Mouse (Mus musculus): ENCODE data around the gene Tgfb1. TPM values are rescaled to one million over a fixed set of nuclear protein-coding genes. Genes with fewer than 3 reads are reported as not detected.
A peak's percentile ranks its signal among the peaks of the same experiment; 100 is the strongest.

Tgfb1 gene
- polyA plus RNA-seq (2017; shearing (Covaris generic)), result 1 to 10 TPM; 4.6 to 6.7 (median 5.4) TPM

DNA sequence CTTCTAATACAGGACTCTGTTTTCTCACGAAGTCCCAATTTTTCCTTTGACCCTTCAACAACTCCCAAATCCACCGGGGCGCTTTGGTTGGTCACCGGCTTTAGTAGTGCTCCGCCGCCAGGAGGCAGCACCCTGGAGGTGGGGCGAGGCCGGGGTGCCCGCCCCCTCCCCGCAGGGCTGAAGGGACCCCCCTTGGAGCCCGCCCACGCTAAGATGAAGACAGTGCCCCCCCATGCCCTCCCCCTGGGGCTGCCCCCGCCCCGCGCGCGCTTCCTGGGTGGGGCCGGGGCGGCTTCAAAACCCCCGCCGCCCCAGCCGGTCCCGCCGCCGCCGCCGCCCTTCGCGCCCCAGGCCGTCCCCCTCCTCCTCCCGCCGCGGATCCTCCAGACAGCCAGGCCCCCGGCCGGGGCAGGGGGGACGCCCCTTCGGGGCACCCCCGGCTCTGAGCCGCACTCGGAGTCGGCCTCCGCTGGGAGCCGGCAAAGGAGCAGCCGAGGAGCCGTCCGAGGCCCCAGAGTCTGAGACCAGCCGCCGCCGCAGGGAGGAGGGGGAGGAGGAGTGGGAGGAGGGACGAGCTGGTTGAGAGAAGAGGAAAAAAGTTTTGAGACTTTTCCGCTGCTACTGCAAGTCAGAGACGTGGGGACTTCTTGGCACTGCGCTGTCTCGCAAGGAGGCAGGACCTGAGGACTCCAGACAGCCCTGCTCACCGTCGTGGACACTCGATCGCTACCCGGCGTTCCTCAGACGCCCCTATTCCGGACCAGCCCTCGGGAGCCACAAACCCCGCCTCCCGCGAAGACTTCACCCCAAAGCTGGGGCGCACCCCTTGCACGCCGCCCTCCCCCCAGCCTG lies at the start of gene Tgfb1:
Gene Tgfb1 (plus strand): TSS at position 323 of the 852 bp plus-strand sequence.
- peak; percentile 19 for ATAC-seq

DNA sequence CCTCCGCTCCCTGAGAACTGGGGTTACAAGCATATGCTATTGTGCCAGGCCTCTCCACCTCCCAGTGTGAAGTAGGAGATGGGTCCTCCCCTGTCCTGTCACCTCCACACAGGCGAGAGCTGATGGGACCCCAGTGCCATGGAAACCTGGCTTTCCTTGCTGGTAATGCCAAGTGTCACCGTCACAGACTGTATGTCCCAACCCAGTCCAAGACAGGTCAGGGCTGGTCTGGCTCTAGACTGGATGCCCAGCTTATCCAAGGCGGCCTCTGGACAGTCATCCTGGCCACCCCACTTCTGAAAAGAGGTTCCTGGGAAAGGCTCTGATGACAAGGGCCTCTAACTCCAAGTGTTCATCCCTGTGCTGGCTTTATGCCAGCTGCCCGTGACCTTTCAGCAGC lies 49.7 kb upstream of the Tgfb1 start:
- no peak for ATAC-seq

DNA sequence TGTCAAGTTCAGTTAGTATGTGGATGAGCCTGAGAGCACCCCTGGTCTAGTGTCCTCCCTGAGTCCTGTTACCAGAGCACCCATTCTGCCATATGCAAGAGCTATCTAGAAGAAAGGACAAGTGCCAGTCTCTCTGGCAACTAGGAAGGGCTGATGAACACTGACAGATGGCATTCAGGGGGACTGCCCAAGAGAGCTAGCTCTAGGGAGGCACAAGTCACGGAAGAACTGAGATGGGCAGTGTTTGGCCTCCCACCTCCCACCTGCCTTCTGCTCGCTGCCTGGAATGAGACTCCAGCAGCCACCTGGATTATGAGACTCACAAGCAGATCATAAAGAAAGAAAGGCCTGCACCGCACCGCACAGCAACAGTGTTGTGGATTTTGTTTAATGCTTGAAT lies 47.0 kb upstream of the Tgfb1 start:
- ATAC-seq, result no peak

DNA sequence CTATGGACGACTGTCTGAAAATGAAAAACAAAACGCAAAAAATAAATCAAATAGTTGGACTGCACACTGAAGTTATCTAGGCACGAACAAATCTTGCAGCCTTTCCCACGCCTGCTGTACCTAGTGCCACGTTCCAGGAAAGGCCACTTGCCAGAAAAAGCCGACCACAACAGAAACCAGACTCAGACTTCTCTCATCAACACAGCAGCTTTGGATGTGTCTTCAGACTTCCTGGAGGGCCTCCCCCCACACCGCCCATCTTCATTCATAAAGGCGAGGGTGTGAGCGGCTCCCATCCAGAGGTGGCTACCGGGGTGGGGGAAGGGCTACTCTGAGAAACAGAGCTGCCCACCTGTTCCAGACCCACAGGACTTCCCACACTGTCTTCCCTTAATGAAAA lies 42.7 kb upstream of the Tgfb1 start:
- ATAC-seq, result no peak

DNA sequence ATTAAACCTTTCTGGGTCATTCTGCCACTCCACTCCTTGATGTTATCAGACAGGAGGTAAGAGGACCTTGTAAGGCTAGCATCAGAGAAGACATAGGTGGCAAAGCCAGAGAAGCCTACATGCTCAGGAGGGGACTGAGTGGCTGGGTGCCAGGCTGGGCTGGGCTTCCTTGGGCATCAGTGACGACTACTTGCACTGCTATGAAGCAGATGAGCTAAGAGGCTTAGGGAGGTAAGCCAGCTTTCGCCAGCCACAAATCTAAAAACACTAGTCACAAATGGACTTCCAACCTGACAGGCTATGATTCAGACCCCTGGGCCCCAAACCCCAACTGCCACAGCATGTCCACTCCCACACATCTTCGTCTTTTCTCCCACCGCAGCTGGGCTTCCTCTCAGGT lies 42.2 kb upstream of the Tgfb1 start:
- ATAC-seq, result no peak

DNA sequence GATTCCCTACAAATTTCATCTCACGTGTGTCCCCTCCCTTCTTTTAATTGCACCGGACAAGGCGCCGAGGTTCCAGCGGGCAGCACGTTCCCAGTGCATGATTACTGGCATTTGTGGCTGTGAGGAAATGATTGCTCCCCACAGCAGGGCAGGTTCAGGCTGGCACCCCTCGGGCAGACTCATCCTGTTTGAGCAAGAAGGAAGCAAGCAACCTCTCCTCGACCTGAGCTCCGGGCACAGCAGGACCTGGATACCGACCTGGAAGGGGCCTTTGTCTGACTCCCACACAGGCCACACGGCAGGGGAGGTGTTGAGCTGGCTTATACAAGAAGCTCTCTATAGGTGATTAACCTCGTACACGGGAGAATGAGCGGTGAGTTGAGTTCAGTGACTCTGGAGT lies 41.7 kb upstream of the Tgfb1 start:
- ATAC-seq, result no peak

DNA sequence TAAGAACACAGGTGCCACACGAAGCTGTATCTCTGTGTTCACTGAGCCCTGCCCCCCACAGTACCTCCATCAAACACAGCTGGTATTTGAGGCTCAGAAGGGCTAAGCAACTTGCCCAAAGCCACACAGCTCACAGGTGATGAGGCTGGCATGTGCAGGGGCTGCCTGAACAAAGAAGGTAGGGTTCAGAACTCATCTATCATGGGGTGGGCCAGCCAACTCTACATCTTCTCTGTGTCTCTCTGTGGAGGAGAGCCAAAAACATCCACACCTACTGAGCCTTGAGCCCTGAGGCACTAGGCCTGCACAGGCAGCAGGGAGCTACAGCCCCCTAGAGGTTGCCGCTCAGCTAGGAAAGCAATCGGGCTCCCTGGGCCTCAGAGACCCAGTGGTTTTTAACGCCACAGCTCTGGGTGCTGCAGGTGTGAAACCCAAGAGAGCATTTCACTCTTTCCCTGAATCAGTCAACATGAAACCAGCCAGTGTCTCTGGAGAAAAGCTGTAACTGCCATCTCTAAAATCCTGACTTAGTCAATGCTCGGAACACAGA lies 39.2 kb upstream of the Tgfb1 start:
- peak; percentile 25 for ATAC-seq

DNA sequence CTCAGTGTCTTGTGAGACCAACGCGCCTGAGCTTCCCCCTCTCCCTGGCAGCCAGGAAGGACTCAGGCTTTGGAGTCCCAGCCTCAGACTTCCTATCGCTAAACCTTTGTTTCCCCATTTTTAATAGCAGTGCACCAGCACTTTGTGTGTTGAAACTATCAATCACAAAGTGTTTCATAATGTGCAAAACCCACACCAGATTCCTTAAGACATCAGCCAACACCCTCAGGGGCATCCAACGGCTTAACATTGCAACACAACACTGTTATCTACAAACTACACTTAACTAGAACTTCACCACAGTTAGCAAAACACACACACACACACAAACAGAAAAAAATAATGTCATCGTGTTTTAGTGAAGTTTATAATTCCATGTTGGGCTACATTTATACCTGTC lies 37.0 kb upstream of the Tgfb1 start:
- no peak for ATAC-seq

DNA sequence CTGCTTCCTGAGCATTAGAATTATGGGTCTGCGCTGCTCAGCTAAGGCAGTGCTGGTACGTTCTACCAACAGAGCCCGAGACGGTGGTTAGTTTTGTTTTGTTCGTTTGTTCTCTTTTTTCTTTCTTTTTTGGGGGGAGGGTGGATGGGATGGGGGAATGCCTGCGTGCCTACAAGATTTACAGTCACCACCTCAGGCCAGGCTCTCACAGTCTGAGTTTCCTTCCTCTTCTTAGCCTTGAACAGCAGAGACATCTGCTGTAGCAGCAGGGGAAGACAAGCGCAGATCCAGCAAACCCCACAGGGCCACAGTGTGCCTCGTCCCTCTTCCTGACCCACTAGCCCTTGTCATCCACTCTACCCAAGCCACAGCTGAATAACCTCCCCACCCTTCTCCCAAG lies 35.5 kb upstream of the Tgfb1 start:
- no peak for ATAC-seq

DNA sequence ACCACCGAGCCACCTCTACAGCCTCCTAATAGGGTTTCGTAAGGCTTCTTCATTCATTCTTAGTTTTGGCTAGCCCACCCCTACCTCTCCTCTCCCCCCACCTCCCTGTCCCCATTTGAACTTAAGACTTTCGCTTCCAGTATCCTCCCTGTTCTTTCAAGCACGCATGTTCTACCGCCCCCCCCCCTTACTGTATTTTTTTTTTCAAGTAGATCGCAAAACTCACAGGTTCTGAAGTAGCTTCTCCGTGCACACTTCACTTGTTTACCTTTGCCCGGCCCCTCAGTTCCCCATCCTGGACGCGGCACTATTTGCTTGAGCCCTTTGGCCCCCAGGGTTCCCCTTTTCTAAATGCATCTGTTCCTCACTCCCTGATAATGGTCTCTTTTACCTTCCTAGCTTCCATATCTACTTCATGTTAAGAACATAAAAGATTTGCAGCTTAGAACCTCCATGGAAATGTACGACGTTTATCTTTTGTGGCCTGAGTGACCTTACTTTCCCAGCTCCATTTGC lies 34.5 kb upstream of the Tgfb1 start:
- ATAC-seq, result no peak

DNA sequence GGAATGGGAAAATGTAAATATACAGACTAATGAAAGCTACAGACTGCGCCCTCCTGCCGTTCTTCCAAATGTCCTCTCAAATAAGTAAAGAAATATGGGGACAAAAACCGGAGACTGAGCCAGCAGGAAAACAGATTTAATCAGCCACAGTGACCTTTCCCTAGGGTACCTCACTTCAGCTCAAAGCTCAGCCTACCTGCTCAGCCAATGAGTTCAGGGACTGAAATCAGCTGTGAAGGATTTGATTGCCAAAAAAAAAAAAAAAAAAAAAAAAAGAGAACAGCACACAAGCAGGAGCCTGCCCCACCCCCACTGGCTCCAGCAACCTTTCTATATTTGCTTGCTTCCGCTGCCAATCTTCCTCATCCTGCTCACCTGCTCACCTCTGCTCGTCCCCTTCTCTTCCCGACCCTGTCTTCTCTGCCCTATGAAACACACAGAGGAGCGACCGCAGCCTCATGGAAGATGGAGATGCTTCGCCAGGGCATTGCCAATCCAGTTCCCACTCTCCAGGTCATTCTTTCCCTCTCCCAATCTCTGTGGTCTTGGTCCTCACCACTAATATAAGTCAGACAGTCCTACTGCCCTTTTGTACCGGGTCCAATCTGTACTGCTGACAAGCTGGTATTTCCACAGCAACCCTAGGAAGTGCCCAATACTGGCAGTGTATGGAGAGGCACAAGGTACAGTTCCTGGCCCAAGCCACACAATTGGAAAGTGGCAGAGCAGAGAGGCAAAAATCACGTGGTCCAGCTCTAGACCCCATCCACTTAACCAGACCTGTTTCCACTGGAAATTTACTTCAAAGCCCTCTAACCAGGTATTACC lies 31.0 kb upstream of the Tgfb1 start:
- ATAC-seq, result no peak

DNA sequence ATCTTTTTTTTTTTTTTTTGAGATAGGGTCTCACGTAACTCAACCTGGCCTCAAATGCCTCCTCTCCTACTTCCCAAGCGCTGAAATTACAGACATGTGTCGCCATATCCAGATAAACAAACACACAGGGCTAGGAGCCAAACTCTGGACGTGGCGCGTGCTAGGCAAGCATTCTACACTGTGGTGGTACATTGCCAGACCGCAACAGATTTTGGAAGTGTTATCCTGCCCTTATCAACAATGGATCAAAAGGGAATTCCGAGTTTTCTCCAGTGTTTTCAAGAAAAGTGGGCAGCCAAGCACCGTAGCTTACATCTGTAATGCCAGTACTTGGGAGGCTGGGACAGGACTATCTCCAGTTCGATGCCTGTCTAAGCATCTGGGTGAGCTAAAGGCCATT lies 29.0 kb upstream of the Tgfb1 start:
- ATAC-seq, result no peak

DNA sequence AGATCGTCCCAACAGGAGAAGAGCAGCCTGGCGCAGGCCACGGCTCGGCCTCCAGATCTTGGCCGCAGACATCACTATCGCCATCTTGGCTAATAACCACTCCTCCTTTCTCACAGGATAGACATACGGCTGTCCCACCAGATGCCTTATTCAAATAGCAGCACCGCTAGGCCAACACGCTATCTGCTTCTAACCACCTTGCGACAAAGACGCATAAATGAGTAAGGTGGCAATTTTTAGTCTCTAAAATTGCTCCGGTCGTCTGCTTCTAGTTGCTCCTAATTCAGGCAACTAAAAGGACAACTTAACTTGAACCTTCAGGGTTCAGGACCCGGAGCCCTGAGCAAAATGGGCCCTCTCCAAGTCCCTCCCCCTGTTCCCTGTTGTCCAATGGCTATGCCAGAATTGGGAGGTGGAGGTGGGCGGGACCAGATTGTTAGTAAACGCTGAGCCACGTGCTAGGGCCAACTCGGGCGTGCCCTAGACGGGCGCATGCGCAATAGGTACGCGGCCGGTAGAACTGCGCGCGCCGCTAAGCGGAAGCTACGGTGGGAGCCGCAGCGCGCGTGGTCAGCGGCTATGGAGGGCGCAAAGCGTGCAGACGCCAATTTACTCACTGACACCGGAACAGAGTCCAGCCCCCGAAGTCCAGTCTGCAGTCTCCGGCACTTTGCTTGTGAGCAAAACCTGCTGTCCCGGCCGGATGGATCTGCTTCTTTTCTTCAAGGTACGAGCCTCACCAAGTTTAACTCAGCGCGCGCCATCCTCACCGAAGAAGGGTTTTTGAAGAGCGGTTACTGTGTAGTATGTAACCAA lies 27.9 kb upstream of the Tgfb1 start, which contains the start of the genes Bckdha and Exosc5:
Gene Bckdha (minus strand): TSS at position 325 of the 816 bp plus-strand sequence.
Gene Exosc5 (plus strand): TSS at position 508 of the 816 bp plus-strand sequence.
- peak; percentile 99 for ATAC-seq

DNA sequence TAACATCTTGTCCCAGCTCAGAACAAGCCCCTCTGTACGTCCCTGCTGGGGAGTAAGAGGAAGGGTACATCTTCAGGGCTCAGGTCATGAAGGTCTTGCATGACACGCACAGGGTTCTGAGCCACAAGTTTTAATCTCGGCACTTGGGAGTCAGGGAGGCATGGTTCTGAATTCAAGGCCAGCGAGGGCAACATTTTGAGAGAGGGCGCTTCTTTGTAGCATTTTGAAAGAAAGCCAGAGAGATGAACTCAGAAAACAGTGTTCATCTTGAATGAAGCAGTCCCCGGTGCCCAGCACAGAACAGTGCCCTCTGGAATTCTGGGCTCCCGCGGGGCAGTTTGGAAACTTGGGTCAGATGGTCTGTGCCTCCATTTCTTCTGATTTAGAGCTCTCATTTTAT lies 20.4 kb upstream of the Tgfb1 start:
- no peak for ATAC-seq

DNA sequence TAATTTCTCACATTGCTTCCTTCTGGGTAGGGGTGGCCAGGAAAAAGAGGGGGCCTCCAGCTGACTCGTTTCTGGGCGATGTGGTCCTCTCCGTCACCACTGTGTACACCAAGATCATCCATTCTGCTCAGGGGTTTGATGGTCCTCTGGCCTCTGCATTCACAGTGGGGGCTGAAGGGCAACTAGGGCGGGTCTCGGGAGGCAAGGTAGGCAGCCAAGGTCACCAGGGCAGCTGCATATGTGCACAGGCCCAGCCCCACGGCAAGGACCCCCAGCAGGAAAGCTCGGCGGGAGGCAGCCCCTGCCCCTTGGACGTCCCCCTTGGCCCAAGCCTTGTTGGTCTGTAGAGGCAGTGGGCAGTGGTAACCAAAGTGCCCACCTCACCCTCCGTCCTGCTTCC lies 17.6 kb upstream of the Tgfb1 start:
- no peak for ATAC-seq

DNA sequence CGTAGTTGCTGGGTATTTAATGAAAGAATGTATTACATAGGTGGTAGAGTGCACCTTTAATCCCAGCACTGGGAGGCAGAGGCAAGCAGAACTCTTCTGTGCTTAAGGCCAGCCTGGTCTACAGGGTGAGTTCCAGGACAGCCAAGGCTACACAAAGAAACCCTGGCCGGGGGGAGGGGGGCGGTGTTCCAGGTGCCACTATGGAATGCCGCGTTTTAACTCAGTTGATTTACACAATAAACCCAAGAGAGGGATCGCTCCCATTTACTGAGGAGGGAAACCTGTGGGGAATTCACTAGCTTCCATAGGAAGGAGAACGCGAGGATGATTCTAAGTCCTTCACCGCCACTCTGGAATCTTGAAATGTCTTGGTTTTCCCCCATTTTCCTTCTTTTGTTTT lies 17.2 kb upstream of the Tgfb1 start:
- no peak for ATAC-seq

DNA sequence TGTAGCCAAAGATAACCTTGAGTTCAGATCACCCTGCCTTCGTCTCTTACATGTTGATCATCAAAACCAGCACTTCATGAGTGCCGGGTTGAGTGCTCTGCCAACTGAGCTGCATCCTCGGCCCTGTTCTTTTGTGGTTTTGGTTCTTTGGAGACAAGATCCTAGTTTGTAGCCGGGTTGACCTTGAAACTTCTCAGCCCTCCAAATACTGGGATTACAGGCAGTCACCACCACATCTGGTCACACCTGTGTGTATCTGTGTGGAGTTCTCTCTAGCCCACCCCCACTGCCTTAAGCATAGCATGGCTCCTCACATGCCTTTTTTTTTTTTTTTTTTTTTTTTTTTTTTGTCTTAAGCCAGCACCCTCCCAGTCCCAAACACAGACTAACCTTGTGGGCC lies 16.7 kb upstream of the Tgfb1 start:
- ATAC-seq, result no peak

DNA sequence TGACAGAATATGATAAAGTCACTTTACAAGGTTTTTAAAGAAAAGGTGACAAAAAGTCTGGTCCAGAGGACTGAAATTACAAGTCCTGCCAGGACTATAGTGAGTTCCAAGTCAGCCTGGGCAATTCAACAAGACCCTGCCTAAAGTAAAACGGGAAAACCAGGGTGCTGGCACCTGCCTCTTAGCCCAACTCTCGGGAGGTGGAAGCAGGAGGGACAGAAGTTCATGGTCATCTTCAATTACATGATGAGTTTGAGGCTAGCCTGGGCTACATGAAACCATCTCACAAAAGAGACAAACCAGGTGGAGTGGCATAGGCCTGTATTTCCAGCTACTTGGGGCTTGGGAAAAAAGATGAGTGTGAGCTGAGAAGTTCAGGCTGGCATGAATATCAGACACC lies 15.1 kb upstream of the Tgfb1 start:
- ATAC-seq, result no peak

DNA sequence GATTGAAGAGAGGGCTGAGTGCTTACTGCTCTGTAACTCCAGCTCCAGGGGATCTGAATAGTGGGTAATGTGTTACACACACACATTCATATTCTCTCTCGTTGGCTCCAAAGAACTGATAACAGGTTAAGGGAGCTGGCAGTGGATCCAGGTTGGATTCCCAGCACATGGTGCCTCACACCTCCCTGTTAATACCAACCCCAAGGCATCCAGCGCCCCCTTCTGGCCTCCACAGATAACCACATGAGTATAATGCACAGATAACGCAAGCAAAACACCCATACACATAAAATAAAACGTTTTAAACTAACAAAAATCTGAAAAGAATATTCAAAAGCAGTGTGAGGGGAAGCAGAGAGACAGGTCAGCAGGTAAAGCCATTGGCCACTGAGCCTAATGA lies 14.4 kb upstream of the Tgfb1 start:
- ATAC-seq, result no peak

DNA sequence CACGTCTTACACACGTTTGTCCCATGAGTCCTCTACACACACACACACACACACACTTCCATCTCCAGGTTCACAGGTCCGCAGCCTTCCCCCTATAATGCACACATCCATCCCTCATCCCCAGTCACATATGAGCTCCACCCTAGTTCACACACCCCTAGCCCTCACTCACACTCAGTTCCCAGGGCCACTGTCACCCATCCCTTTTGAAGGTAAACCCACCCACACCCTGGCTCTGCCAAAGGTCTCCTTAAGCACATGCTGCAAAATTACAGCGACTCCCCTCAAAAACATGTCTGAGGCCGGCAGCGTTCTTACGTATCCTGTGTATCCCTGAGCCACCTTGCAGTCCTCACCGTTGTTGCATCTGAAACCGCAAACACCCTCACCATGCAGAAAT lies 12.5 kb upstream of the Tgfb1 start:
- peak; percentile 21 for ATAC-seq

DNA sequence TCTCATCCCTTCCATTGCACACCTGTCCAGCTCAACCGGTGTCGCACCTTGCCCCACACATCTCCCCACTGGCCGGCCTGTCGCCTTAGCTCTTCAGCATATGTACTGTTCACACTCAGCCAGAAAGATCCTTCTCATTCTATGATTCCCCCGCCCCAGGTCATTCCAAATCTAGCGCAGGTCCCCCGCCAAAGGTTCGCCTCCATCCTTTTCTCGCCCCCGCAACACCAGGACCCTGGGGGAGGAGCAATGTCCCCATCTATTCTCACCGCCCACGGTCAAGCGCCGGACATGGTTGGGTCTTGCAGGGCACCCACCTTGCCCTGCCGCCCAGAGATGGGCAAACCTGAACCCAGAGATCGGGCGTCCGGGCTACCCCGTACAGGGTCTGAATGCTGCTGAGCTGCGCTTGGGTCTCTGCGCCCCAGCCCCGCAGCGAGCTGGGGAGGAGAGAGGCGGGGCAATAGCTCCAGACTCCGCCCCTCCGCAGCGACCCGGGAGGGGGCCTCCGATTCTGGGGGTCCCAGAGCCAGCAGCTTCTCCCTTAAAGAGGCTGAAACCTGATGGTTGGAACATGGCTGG lies 12.0 kb upstream of the Tgfb1 start, which contains the start of gene Tmem91:
Gene Tmem91 (minus strand): TSS at position 448 of the 582 bp plus-strand sequence.
- ATAC-seq, result no peak

DNA sequence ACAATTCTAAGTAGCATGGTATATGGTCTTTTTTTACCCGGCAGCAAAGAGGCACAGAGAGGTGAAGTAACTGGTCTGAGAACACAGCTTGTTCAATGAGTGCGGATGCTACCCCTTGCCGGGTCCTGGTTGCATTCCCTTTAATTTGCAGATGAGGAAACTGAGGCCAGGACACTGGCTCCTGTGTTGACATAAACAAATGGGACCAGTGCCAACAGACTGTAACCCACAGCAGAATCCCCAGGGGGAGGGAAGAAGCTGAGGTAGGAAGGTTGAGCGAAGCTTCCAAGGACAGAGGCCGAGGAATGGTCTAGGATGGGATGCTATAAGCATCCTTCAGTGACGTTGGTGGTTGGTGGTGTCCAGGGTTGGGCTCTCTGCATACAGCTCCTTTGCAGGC lies 11.4 kb upstream of the Tgfb1 start:
- ATAC-seq, result no peak
